Mouse (Mus musculus): Measurements from ENCODE around the gene Slc17a9. TPM values are rescaled to one million over a fixed set of nuclear protein-coding genes. Genes with fewer than 3 reads are reported as not detected.
"Not testable (repeated sequence)": the region's sequence is repeated elsewhere in the genome, so short reads cannot be mapped to it uniquely, and the experiment has no call there.

Slc17a9 gene
- total RNA-seq, 2 experiments from 2014 or later: 0.47 to 0.53 TPM

DNA sequence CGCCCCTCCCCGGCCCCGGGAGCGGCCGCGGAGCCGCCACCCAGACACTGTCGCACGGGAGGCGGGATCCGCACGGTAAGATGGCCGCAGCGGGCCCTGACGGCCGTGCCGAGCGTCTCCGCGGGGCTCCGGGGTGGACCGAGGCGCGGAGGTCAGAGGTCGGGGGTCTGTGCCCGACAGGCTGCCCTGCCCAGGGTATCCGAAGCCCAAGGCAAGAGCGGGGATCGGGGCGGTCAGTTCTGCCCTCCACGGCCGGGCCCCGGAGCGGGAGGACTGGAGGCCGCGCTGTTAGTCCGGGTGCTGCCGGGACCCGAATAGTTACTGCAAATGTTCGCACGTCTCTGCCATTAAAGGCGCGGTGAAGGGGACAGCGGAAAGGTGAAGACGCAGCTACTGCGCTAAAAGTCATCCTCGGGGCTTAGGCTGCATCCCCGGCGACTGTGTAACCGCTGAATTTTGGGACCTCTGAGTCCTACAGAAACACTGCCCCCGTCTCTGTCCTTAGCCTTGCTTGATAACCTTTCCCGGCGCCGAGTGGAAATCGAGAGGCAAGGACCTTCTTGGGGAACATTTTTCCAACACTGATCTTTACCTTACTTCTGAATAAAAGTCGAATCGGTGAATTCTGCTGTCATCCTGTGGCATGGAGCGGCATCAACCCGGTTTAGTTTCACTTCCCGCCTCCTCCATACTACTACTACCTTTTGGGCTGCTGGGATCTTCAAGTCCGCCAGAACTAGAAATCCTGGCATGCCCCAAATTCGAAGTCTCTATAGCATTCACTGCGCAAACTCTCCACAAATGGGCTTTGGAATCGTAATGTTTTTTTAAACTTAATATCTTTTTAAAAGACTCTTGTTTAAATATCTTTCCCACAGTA, 14.5 kb upstream of the Slc17a9 start:
- DNase-seq (ENCODE audit: low spot score in 2 of 2): no peak

- no peak for DNase-seq (ENCODE audit: low spot score in 2 of 2)
Measured at GRCm38 (mm10) chr2:180711527-180711926, 13.5 kb upstream of the Slc17a9 start.

DNA sequence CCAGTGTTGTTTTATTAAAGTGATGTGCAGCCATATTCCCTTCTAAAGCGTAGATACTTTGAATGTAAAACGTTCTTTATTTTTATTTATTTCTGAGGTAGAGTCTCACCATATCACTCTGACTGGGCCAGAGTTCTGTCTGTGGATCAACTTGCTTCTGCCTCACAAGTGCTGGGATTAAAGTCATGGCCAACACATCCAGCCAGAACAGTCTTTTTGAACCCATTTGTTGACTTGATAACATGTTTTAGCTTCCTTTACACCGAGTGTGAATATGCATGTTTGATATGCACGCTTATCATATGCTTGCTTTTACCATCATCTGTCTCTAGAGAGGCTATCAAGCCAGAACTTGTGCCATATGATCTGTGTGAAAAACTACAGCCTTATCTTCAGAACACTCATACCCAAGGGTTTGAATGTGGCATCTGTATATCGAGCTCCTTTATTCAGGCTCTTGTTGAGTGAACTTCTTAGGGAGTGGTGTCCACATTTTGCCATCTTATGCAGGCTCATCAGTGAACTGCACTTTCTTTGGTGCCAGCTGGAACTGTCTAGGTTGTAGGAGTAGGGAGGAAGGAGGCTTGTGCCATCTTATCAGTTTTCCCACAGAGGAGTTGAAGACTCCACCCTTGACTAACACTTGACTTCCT, 12.9 kb upstream of the Slc17a9 start:
- no peak for DNase-seq (ENCODE audit: low spot score in 2 of 2)

GRCm38 (mm10) chr2:180722748-180723147, 2.3 kb upstream of the Slc17a9 start:
- DNase-seq (ENCODE audit: low spot score in 2 of 2): not testable (repeated sequence)

GRCm38 (mm10) chr2:180723865-180724264, 1.2 kb upstream of the Slc17a9 start:
- DNase-seq (ENCODE audit: low spot score in 2 of 2): no peak

GRCm38 (mm10) chr2:180725414-180725778, 333 bp downstream of the Slc17a9 start:
- DNase-seq (ENCODE audit: low spot score in 2 of 2): no peak

DNA sequence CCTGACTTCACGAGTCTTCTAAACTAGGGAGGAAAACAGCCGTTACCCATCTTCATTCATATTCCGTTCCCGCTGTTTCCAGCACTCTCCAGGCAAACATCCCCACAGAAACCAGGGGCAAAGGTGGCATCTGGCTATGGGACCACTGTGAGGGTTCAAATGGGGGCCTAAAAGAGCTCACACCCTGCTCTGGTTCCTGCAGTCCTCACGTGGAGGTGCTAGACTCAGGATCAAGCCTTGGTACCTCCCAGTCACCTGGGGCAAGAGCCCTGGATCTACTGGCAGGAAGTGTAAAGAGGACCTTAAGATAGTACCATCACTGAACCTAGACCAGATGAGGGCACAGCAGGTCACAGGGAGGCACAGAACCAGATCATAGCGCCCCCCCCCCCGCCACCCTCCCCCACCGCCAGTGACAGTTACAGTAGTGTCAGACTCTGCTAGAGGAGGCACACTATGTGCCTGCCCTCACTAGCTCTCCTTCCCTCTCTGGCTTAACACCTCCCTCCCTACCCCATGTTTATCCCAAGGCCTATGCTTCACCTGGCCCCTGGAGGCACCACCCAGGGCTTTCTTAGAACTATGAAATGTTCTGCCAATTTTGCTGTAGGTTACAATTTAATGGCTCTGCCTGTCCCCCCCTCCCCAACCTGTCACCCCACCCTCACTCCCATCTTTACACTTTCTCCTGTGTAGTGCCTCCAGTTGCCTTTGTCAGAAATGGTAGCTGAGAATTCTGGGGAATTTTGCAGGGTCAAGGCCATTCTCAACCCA, 980 bp downstream of the Slc17a9 start:
- no peak for DNase-seq (ENCODE audit: low spot score in 2 of 2)

GRCm38 (mm10) chr2:180726658-180727442, 1.8 kb downstream of the Slc17a9 start:
- no peak for DNase-seq (ENCODE audit: low spot score in 2 of 2)

DNA sequence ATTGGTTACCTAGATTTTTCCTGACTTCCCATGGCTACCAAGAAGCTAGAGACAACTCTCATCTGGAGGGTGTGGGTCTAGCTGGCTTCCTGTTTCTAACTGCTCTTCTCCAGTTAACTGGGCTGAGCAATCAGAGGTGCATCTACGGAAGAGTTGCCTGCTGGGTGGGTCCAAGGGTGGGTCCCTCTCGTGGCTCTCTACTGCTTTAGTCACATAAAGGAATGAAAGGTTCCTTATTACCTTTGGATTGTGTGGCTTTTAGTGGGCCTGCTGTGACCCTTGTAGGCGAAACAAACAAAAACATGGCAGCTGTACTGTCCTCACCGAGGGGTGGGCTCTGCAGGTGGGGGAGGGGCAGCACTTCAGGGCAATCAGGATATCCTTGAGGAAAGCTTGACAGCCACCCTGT, 2.6 kb downstream of the Slc17a9 start:
- no peak for DNase-seq (ENCODE audit: low spot score in 2 of 2)

DNA sequence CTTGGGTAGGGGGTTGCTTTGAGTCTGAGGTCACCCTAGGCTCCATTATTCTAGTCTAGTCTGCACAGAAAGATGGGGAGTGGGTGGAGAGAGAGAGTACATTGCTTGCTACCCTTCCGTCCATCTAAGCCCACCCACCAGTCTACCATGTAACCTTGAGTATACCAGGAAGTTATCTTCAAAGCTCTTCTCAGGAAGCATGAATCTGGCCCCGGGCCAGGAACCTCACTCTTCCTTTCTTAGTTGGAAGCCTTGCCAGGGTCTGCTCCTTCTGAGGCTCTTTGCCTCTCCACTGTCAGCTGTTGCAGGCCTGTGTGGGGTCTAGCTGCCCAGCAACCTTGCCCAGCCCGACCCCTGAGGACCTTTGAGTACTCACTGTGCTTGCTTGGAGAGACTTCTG, 6.0 kb downstream of the Slc17a9 start:
- DNase-seq (ENCODE audit: low spot score in 2 of 2): no peak

DNA sequence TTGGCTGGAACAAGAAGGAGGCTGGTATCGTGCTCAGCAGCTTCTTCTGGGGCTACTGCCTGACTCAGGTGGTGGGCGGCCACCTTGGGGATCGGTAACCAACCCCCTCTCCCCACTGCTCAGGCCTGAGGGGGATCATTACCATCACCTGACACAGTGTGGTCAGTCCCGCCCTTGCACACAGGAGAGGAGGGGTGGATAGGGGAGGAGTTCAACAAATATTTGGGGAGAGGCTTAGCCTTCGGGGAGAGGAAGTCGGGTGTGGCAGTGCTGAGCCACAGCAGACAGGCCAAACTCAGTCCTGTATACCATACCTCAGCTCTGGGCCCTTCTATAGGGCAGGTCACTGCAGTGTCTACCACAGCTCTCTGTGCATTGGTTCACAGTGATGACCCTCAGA, 6.9 kb downstream of the Slc17a9 start:
- DNase-seq (ENCODE audit: low spot score in 2 of 2): no peak

GRCm38 (mm10) chr2:180735232-180735631, 10.2 kb downstream of the Slc17a9 start:
- no peak for DNase-seq (ENCODE audit: low spot score in 2 of 2)

GRCm38 (mm10) chr2:180737984-180738383, 12.9 kb downstream of the Slc17a9 start:
- DNase-seq (ENCODE audit: low spot score in 2 of 2): no peak

DNA sequence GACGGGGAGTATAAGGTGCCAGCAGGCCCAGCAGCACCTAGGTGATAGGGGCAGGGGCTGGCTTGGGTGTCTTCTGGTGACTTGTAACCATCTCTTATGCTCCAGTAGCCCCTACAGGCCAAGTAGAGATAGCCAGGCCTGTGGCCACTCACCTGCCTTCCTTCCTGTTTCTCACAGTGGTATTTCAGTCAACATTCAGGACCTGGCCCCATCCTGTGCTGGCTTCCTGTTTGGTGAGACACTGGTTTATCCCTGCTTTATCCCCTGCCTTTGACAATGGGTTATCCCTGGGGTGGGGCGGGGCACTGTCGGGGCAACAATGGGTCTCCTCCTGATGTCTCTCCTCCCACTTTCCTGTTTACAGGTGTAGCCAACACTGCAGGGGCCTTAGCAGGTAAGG, 15.3 kb downstream of the Slc17a9 start:
- DNase-seq (ENCODE audit: low spot score in 2 of 2): no peak

- DNase-seq (ENCODE audit: low spot score in 2 of 2): no peak
Measured at GRCm38 (mm10) chr2:180741421-180741820, 16.4 kb downstream of the Slc17a9 start.

DNA sequence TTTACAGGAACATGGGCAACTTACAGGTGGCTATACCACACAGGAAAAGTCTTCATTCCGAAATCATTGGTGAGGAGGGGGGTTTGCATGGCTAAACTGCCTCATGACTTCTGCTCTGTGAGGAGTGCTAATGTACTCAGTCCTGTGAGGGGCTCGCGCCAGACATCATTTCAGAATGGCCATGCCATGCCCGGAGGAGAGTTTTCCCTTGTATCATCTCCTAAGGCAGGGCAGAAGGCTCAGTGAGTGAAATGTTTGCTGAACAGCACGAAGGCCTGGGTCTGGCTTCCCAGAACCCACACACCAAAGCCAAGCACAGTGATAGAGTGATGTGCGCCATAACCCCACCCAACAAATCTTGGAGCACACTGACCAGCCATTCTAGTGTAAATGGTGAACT, 17.8 kb downstream of the Slc17a9 start:
- DNase-seq (ENCODE audit: low spot score in 2 of 2): no peak

DNA sequence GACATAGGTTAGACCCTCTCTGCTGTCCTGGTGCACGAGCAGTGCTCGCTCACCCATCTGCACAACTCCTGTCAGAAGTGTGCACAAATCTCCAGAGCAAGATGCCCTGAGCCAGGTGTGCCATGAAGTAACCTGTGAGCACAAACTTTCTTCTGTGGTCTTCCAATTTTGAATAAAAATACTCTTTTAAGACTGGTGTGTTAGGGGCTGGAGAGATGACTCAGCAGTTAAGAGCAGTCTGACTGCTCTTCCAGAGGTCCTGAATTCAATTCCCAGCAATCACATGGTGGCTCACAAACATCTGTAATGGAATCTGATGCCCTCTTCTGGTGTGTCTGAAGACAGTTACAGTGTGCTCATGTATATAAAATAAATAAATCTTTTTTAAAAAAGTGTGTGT, 18.3 kb downstream of the Slc17a9 start:
- no peak for DNase-seq (ENCODE audit: low spot score in 2 of 2)

- peak; percentile 92 to 96 for DNase-seq (ENCODE audit: low spot score in 2 of 2)
Measured at GRCm38 (mm10) chr2:180745248-180745927, 20.3 kb downstream of the Slc17a9 start.

GRCm38 (mm10) chr2:180746569-180747192, 21.6 kb downstream of the Slc17a9 start:
- no peak for DNase-seq (ENCODE audit: low spot score in 2 of 2)

DNA sequence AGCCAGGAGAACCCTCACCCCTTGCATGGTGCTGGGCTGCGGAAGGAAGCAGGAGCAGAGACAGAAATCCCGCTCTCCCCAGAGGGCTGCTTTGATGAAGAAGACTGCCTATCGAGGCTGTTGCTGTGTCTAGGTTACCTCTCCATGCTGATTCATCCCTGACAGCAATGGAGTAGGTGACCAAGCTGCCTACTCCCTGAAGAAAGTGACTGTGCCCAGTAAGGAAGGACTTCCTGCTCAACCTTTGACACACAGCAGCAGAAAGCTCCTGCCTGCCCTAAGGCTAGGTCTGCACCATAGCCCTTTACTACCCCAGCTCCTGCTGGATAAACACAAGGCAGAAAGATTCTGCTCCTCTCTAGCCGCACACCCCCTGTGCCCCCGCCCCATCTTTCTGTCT, 23.8 kb downstream of the Slc17a9 start:
- no peak for DNase-seq (ENCODE audit: low spot score in 2 of 2)

Measured in layer of hippocampus, postnatal 10 days (tissue).